Mouse (Mus musculus) intestine, embryonic 14.5 days (tissue): ENCODE data around the gene Ptprd. TPM values are rescaled to one million over a fixed set of nuclear protein-coding genes. Genes with fewer than 3 reads are reported as not detected.
A peak's percentile ranks its signal among the peaks of the same experiment; 100 is the strongest.

Experiments
- ATAC-seq: fragments of 200-750 bp; cut with Nextera tagmentation; replicated peaks from 2 replicates; pipeline ENCODE4 v1.8.0; 2017; ENCODE audit warnings: low read depth, moderate number of reproducible peaks, moderate TSS enrichment, moderate library complexity; ENCODE audit not compliant: low FRiP score, low TSS enrichment
- DNase-seq: peaks from one replicate; pipeline ENCODE4 v3.0.0-alpha.2; 2018; ENCODE audit warnings: low spot score
- H3K27ac ChIP-seq: fragments of 300-500 bp; sonication (generic); 2 replicates; pipeline ENCODE4 v1.5.1; 2014; ENCODE audit warnings: low read depth, mild to moderate bottlenecking, control low read depth
- H3K27me3 ChIP-seq: fragments of 300-500 bp; sonication (generic); replicated peaks from 2 replicates; pipeline ENCODE4 v1.6.1; 2014; ENCODE audit warnings: low read length, control low read depth; ENCODE audit not compliant: control insufficient read depth, insufficient read depth
- H3K36me3 ChIP-seq: fragments of 300-500 bp; sonication (generic); 2 replicates; pipeline ENCODE4 v1.6.1; 2014; ENCODE audit warnings: low read length, control low read depth; ENCODE audit not compliant: control insufficient read depth, insufficient read depth
- H3K4me1 ChIP-seq: fragments of 300-500 bp; sonication (generic); replicated peaks from 2 replicates; pipeline ENCODE4 v1.6.1; 2014; ENCODE audit warnings: low read length, control low read depth, mixed read lengths; ENCODE audit not compliant: control insufficient read depth, insufficient read depth
- H3K4me2 ChIP-seq: fragments of 300-500 bp; sonication (generic); 2 replicates; pipeline ENCODE4 v1.6.1; 2014; ENCODE audit warnings: low read length
- H3K4me3 ChIP-seq: fragments of 300-500 bp; sonication (generic); 2 replicates; pipeline ENCODE4 v1.5.1; 2014; ENCODE audit warnings: low read depth, low read length, control low read depth, mixed read lengths
- H3K9ac ChIP-seq: fragments of 300-500 bp; sonication (generic); 2 replicates; pipeline ENCODE4 v1.6.1; 2014; ENCODE audit warnings: mild to moderate bottlenecking, low read length
- H3K9me3 ChIP-seq: fragments of 300-500 bp; sonication (generic); 2 replicates; pipeline ENCODE4 v1.6.1; 2016; ENCODE audit warnings: low read length, control low read depth; ENCODE audit not compliant: control insufficient read depth
- WGBS: fragments of 180-500 bp; shearing (Covaris S2); extraction: QIAGEN DNeasy Blood & Tissue Kit; methylation state at CpG from one replicate; pipeline ENCODE4 v1.1.7; 2014; 5-methylcytosine and 5-hydroxymethylcytosine counted together
- polyA plus RNA-seq: library from polyadenylated mRNA; unstranded; fragments of >200 nt; fragmentation: Nextera tagmentation; extraction: Ambion mirVana; gene quantifications from 2 replicates; pipeline ENCODE4 v1.2.1, GENCODE M21; 2014

The Ptprd gene
- polyA plus RNA-seq, 1 experiment from 2014 or later, result 19.4 TPM

DNA sequence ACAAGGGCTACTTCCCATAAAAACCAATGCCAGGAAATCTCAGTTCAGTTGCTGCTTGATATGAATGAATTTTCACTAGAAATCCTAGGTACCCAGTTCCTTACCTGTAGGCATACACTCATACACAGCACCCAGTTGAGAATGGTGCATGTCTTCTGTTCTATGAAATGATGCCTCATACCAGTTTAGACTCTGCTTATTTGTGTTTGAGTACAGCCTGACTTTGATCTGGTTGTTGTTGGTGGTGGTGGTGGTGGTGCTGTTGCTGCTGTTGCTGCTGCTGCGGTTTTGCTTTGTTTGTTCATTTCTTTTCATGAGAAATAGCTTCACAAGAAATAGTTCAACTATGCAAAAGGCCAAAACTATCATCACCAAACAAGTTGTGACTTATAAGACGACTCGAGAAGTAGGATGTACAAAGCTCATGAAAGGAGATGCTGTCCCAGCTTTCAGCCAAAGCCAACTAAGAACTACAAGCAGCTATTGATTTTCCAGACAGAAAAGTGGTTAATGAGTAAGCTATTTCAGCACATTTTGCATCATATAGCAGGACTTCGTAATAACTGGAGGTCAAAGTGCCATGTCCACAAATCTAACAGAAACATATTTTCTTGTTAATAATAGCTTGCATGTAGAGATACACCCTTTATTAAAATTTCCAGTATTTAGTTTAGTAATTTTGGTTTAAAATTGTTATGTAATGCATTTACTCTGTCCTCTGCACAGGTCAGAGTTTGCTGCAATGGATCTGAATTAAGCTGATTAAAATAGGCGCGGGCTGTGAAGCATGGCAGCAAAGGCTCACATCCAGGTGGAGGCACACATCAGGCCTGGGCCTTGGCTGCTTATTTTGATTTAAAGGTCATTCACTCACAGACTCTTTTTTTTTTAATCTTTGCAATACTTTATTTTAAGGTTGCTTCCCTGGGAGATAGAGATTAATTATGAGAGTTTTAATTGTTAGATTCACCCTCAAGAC, 1270.1 kb downstream of the Ptprd start:
- Histone ChIP-seq H3K4me3 (no peak overlapping the region), H3K4me1 (no peaks in the 10 kb centered on the region), H3K9ac (no peak overlapping the region), H3K9me3 (no peaks in the 10 kb centered on the region), H3K27ac (no peak overlapping the region), H3K27me3 (no peaks in the 10 kb centered on the region), H3K36me3 (no peaks in the 10 kb centered on the region), H3K4me2 (no peak overlapping the region)
- no peak for DNase-seq
- WGBS, result 72% methylated on average over 6 of the region's 6 CpGs
- no peak; the same call in 1 of the 2 replicates for ATAC-seq

DNA sequence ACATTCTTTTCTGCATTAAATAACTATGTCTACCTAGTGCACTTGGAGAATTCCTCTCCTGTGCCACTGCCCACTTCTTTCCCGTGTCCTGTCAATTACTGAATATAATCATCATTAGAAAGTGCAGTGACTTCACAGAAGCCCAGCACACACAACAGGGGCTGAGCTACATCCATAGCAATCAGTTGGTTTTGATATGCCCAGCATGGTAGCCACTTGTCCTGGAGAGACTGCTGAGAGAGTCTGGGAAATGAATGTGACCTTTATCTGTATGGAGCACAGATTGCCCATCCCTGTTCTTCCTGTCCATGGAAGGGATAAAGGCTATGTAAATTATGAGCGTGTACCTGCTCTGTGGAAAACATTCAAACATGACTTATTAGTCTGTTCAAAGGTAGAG, 1280.2 kb downstream of the Ptprd start:
- no peak for DNase-seq
- Histone ChIP-seq H3K4me1 (no peaks in the 10 kb centered on the region), H3K4me2 (no peak overlapping the region), H3K9ac (no peak overlapping the region), H3K9me3 (no peaks in the 10 kb centered on the region), H3K36me3 (no peaks in the 10 kb centered on the region), H3K4me3 (no peak overlapping the region), H3K27me3 (no peaks in the 10 kb centered on the region), H3K27ac (no peak overlapping the region)
- WGBS, result 69% methylated on average over 2 of the region's 2 CpGs
- ATAC-seq, result no peak

DNA sequence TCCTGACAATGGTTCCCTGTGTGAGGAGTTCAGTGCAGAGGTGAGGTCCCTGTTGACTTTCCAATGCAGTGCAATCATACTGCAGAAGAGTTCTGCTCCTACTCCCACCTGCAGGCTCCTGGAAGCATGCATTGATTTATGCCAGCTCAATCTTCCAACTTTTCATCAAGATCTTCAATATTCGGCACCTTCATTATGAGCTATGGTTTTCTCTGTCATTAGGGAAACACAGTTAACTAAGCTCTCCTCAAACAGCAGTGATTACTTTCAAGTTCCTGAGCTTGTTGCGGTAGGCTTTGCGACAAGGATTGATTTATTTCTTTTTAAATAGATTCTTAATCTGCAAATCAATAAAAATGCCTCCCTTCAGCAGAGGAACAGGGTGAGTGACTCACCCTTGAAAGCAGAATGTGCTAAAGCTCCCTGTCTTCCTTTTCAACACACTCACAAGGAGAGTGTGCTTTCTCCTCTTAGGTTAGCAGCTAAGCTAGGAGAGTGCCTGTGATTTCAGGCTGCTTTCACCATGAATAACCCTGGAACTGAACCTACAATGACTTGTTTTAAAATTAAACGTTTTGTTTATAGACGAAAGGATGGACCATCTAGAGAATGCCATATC, 1298.1 kb downstream of the Ptprd start:
- H3K36me3 ChIP-seq, result no peaks in the 10 kb centered on the region
- peak; percentile 74 for ATAC-seq
- no peaks in the 10 kb centered on the region for H3K4me1 ChIP-seq
- DNase-seq, result no peak
- no peak overlapping the region for H3K27ac ChIP-seq
- H3K9ac ChIP-seq, result no peak overlapping the region
- 46% methylated on average over 5 of the region's 5 CpGs for WGBS
- H3K9me3 ChIP-seq, result no peaks in the 10 kb centered on the region
- H3K4me3 ChIP-seq, result no peak overlapping the region
- H3K27me3 ChIP-seq, result no peaks in the 10 kb centered on the region
- H3K4me2 ChIP-seq, result no peak overlapping the region

DNA sequence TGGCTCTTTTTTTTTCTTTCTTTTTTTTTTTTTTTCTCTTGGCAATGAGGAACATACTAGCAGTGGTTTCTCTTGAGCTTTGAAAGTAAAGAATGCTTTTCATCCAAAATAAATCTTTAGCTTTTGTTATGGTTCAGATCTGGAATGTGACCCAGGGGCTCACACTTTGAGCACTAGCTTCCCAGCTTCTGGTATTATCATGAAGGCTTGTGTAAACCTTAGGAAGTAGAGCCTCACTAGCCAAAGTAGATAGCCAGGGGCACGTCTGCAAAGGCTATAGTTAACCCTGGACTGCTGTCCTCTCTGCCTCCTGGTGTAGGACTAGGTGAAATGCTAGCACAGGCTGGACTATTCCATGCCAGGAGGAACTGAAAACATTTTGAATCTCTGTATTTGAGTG, 1310.1 kb downstream of the Ptprd start:
- ATAC-seq (no peak), DNase-seq (no peak)
- H3K27me3 ChIP-seq, result no peaks in the 10 kb centered on the region
- 0 out of 2 replicates have a peak, but pooled peaks cover 3% of the 10 kb centered on the region for H3K4me1 ChIP-seq
- 17% methylated on average over 1 of the region's 1 CpGs for WGBS
- no peaks in the 10 kb centered on the region for H3K36me3 ChIP-seq
- no peaks in the 10 kb centered on the region for H3K9me3 ChIP-seq
- H3K27ac ChIP-seq, result no peak overlapping the region
- no peak overlapping the region for H3K4me2 ChIP-seq
- H3K9ac ChIP-seq, result no peak overlapping the region
- H3K4me3 ChIP-seq, result no peak overlapping the region

DNA sequence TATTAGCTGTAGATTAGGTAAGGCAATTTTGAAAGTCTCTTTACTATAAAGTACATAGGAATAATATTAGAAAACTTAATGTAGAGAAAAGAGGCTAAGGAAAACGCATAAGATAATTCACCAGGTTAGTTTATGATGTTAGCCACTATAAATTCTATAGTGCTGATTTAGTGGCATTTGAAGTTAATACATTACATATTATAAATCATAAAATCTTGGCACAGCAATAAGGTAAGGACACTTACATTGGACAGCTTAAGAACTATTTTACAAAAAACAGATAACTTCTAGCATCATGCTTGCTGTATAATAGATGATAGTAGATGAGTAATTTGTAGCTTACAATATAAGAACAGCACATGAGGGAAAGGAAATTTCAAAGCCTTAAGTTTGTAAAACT, 1322.1 kb downstream of the Ptprd start:
- no peak for ATAC-seq
- Histone ChIP-seq H3K27me3 (no peaks in the 10 kb centered on the region), H3K27ac (no peak overlapping the region), H3K36me3 (no peaks in the 10 kb centered on the region), H3K9ac (no peak overlapping the region), H3K4me2 (no peak overlapping the region), H3K4me1 (no peaks in the 10 kb centered on the region), H3K4me3 (no peak overlapping the region), H3K9me3 (no peaks in the 10 kb centered on the region)
- DNase-seq, result no peak
- WGBS, result 44% methylated on average over 1 of the region's 1 CpGs

DNA sequence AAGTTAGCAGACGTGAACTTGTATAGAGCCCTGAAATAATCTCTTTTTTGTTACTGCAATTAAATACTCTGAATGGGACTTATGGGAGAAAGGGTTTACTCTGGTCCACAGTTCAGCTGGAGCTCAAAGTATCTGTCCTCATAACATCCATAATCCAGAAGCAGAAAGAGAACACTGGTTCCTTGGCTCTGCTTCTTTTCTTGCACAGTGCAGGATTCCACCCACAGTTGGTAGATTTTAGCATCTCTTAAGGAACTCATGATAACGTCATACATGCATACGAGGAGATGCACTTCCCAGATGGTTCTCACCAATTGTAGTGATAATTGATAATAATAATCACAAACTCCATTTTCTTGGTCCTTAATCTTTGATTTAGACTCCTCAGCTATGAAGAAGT, 1330.2 kb downstream of the Ptprd start:
- Histone ChIP-seq H3K4me1 (no peaks in the 10 kb centered on the region), H3K27ac (no peak overlapping the region), H3K4me3 (no peak overlapping the region), H3K27me3 (no peaks in the 10 kb centered on the region), H3K4me2 (no peak overlapping the region), H3K36me3 (no peaks in the 10 kb centered on the region), H3K9me3 (no peaks in the 10 kb centered on the region), H3K9ac (no peak overlapping the region)
- 85% methylated on average over 3 of the region's 3 CpGs for WGBS
- DNase-seq, result no peak
- no peak for ATAC-seq

DNA sequence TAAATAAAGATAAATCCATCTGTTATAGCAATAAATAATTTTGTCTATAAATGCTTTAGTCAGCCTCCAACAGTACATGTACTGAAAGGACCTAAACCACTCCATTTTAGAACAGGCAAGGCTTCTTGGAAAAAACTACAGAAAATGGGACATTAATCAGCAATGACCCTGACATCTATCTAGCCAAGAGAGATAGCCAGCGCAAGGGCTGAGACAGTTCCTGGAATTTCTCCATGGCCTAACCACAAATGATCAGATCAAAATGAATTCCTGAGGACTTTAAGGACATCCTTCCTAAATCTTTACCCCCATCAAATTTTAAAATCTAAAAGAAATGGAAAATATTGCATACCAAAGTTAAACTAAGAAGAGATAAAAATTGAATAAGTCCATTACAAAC, 1340.8 kb downstream of the Ptprd start:
- Histone ChIP-seq H3K4me3 (no peak overlapping the region), H3K9ac (no peak overlapping the region), H3K36me3 (no peaks in the 10 kb centered on the region), H3K4me1 (no peaks in the 10 kb centered on the region), H3K27me3 (no peaks in the 10 kb centered on the region), H3K9me3 (no peaks in the 10 kb centered on the region), H3K4me2 (no peak overlapping the region), H3K27ac (no peak overlapping the region)
- no peak for DNase-seq
- WGBS, result 84% methylated on average over 1 of the region's 1 CpGs
- no peak for ATAC-seq

DNA sequence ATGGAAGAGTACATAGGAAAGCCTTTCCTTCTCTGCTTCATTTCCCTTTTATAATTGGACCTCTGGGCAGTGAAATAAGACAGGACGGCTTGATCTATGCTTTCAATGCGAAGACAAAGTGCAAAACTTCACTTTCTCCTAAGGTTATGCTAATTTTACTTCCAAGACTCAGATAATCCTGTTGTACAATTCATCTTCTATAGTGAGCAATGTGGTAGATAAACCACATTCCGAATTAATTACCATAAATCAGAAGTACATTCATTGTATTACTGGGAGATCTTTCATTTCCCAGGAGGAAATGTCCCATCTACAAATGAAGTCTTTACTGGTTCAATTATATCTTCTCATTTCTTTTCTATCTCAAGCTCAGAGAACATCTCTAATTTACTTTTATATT, 1346.2 kb downstream of the Ptprd start:
- Histone ChIP-seq H3K27ac (no peak overlapping the region), H3K9ac (no peak overlapping the region), H3K27me3 (no peaks in the 10 kb centered on the region), H3K36me3 (no peaks in the 10 kb centered on the region), H3K4me1 (no peaks in the 10 kb centered on the region), H3K4me2 (no peak overlapping the region), H3K4me3 (no peak overlapping the region), H3K9me3 (no peaks in the 10 kb centered on the region)
- DNase-seq, result no peak
- WGBS, result 84% methylated on average over 3 of the region's 3 CpGs
- ATAC-seq, result no peak
